Mouse (Mus musculus) liver, embryonic 14 days (tissue): ENCODE measurements around the gene Itpr1. TPM values are rescaled to one million over a fixed set of nuclear protein-coding genes. Genes with fewer than 3 reads are reported as not detected.

Source experiments
- polyA plus RNA-seq: library from polyadenylated mRNA; depleted of rRNA; stranded (reverse); fragments of >200 nt; gene quantifications from 2 replicates; pipeline ENCODE4 v1.2.3, GENCODE M21; 2012; rRNA removed

The Itpr1 gene
- polyA plus RNA-seq: 2.6 and 2.7 TPM in 2 replicates

GRCm38 (mm10) chr6:108212881-108213295, at the start of gene Itpr1:
Gene Itpr1, plus strand, starts transcription at chr6:108213096.

GRCm38 (mm10) chr6:108184847-108185684, 27.8 kb upstream of the Itpr1 start, which contains the start of gene Sumf1:
Gene Sumf1, minus strand, starts transcription at chr6:108185582.

Other genes with a start within 250 kb of the Itpr1 start
- gene Setmar, start 148.1 kb upstream of the Itpr1 start, polyA plus RNA-seq: 1.4 and 1.8 TPM in 2 replicates
- 5.2 and 5.8 TPM in 2 replicates for gene Sumf1, start 27.5 kb upstream of the Itpr1 start, polyA plus RNA-seq